Mouse (Mus musculus): Measurements from ENCODE around the gene Cytip. TPM values are rescaled to one million over a fixed set of nuclear protein-coding genes. Genes with fewer than 3 reads are reported as not detected.
"Not testable (repeated sequence)": the region's sequence is repeated elsewhere in the genome, so short reads cannot be mapped to it uniquely, and the experiment has no call there.

Cytip gene
- polyA plus RNA-seq, 1 experiment = 16.5 TPM

GRCm38 (mm10) chr2:58135061-58135463, 60.3 kb downstream of the Cytip start:
- 45% methylated on average over 2 of the region's 2 CpGs for WGBS
- no peak for DNase-seq (ENCODE audit: low read depth, low spot score)

- 30% methylated on average over 2 of the region's 2 CpGs for WGBS
- DNase-seq (ENCODE audit: low read depth, low spot score) = no peak
These were observed 62.7 kb downstream of the Cytip start for GRCm38 (mm10) chr2:58132597-58132996.

- no peak for DNase-seq (ENCODE audit: low read depth, low spot score)
- 47% methylated on average over 5 of the region's 5 CpGs for WGBS
These were observed 65.4 kb downstream of the Cytip start for GRCm38 (mm10) chr2:58129903-58130302.

- 74% methylated on average over 4 of the region's 4 CpGs for WGBS
- no peak for DNase-seq (ENCODE audit: low read depth, low spot score)
These were observed 84.2 kb downstream of the Cytip start for GRCm38 (mm10) chr2:58111105-58111504.

GRCm38 (mm10) chr2:58107887-58108286, 87.4 kb downstream of the Cytip start:
- WGBS = 92% methylated on average over 16 of the region's 16 CpGs
- not testable (repeated sequence) for DNase-seq (ENCODE audit: low read depth, low spot score)

- DNase-seq (ENCODE audit: low read depth, low spot score) = no peak
- WGBS = 72% methylated on average over 6 of the region's 6 CpGs
These were observed 88.3 kb downstream of the Cytip start for GRCm38 (mm10) chr2:58107046-58107445.

GRCm38 (mm10) chr2:58094818-58095217, 100.5 kb downstream of the Cytip start:
- no peak for DNase-seq (ENCODE audit: low read depth, low spot score)
- WGBS = 56% methylated on average over 1 of the region's 1 CpGs

GRCm38 (mm10) chr2:58086420-58086819, 108.9 kb downstream of the Cytip start:
- no peak for DNase-seq (ENCODE audit: low read depth, low spot score)
- 88% methylated on average over 1 of the region's 1 CpGs for WGBS

- WGBS = 45% methylated on average over 1 of the region's 1 CpGs
These were observed 115.5 kb downstream of the Cytip start for GRCm38 (mm10) chr2:58079849-58080248.

More at GRCm38 (mm10) chr2:58079849-58080248, 115.5 kb downstream of the Cytip start:
- DNase-seq (ENCODE audit: low read depth, low spot score) = no peak

Other genes starting within 250 kb of the Cytip start
- 1.6 and 1.8 TPM in 2 replicates for gene Galnt5, start 197.6 kb downstream of the Cytip start, polyA plus RNA-seq (2012; rRNA removed)
- gene Ermn, start 142.7 kb downstream of the Cytip start, polyA plus RNA-seq (2012; rRNA removed) = not detected in 2 replicates
- gene Acvr1c, start 162.4 kb upstream of the Cytip start, polyA plus RNA-seq (2012; rRNA removed) = 0.64 and 2.3 TPM in 2 replicates